Mouse (Mus musculus): Measurements from ENCODE around the gene Fam89a.

Fam89a gene

DNA sequence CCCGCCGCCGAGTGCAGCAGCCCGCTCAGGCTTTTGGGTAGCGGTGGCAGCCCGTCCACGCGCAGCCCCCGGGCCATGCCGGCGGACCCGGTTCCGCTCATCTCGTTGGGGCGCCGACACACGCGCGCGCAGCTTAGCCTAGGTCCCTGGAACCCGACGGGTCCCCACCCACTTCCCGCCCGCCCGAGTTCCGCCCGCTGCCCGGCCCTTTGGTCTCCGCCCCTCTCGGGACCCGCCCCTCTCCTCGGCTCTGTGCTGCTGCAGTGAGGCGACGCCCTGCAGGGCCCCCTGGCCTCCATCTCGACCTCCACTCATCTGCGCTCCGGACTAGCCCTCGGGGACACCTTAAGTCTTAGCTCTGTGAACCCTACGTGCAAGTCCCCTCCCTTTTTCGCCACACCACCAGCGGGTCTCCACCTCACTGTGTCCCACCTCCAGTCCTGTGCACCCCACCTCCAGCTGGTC, at the start of gene Fam89a:
TSS of gene Fam89a (minus strand) at position 124 of the 465 bp plus-strand sequence.
- DNase-seq, result peak; percentile 80

DNA sequence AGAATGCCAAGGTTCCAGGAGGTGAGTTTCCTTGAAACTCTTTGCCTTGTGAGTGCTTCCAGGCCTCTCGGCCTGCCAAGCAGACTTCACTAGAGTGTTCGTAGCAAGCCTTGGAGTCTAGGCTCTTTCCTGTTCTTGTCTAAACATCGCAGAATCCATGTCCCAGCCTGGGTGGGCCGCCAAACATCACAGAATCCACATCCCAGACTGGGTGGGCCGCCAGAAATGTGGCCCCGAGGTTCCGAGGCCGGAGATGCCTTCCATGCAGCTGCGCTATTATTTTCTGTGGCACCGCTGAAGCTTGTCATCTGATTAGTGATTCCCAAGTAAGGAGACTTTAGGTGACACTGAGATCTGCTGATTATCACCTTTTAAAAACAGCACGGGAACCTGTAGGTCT, 48.9 kb upstream of the Fam89a start:
- DNase-seq, result no peak

DNA sequence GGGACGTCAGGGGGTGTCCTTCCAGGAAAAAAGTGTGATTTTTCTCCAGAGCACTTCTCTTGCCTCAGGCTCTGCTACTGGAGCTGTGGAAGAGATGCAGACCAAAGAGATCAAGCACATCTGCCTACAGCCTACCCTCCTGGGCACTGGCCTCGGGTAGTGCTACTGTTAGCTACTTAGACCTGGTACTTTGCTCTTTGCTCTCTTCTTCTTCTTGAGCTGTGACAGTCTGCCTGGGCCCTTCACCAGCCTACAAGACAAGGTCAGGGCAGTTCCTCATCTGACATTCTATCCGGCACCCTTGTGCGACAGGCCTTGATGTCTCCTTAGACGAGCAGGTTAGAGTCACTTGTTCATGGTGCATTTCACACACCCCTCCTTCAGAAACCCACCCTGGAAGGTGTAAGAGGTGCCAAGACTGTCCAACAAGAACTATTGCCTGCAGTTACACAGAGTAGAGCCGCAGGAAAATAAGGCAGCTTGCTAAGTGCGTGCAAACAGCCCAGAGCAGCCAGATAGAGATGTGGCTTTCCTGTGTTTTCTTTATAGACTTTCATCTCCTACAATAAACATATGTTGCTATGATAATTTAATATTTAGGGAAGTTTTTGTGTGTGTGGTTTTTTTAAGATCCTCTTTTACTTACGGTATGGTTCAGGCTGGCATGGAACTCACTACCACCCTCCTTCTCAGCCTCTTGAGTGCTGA, 44.3 kb upstream of the Fam89a start:
- DNase-seq, result no peak

- DNase-seq, result peak; percentile 68
These were observed 42.8 kb upstream of the Fam89a start for GRCm38 (mm10) chr8:124794486-124794780.

GRCm38 (mm10) chr8:124793661-124794485, 42.2 kb upstream of the Fam89a start:
- no peak for DNase-seq

GRCm38 (mm10) chr8:124793172-124793651, 41.6 kb upstream of the Fam89a start:
- peak; percentile 96 for DNase-seq

GRCm38 (mm10) chr8:124792708-124793107, 41.1 kb upstream of the Fam89a start, which contains the start of gene Trim67:
Gene Trim67, plus strand, starts transcription at chr8:124793092.
- peak; percentile 69 for DNase-seq

DNA sequence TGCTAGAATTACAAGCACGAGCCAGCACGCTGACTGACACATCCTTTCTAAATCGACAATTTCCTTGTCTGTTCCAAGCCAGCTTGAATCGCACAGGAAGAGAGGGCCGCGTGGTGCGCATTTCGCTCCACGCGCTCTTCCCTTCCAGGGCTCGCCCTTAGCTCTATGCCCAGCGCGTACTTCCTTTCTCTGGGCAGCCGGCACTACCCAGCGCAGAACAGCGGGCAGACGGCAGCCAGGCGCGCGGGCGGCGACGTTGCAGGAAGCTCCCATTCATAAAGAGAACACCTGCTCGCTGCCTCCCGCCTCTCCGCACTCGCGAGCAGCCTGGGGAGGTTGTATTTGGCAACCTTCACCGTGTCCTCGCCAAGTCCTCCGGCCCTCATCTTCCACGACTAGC, 40.6 kb upstream of the Fam89a start:
- peak; percentile 31 for DNase-seq

DNA sequence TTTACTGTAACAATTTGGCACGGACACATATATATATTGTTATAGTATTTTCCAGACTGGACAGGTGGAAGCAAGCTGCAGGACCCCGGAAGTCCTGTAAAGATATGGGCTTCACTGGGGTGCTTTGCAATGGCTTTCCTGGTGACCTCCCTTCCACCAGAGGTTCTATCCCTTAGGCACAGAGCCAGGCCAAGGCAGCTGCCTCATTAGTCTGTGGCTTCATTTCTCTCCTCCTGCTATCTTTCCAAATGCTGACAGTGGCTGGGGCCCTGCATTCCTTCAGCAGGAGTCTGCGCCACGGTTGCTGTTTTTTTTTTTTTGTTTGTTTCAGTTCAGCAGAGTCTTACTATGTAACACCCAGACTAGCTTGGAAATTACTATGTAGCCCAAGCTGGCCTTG, 40.1 kb upstream of the Fam89a start:
- no peak for DNase-seq

- DNase-seq, result no peak
These were observed 39.0 kb upstream of the Fam89a start for GRCm38 (mm10) chr8:124790676-124791075.

DNA sequence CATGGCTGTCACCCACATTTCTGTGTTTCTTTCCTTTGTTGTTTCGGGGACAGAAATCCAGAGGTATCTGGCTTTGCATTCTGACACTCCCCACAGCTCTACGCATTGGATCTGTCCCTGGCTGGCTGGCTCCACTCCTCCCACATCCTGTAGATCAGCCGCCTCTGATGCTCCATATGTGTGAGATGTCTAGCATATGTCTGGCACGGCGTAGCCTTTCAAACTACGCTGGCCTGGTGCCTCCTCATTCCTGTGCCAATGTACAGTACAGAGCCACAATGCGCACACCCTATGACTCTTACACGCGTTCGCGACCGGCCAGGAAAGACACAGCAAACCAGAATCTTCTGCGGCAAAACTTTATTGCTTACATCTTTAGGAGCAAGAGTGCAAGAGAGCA, 33.0 kb upstream of the Fam89a start:
- DNase-seq, result no peak

DNA sequence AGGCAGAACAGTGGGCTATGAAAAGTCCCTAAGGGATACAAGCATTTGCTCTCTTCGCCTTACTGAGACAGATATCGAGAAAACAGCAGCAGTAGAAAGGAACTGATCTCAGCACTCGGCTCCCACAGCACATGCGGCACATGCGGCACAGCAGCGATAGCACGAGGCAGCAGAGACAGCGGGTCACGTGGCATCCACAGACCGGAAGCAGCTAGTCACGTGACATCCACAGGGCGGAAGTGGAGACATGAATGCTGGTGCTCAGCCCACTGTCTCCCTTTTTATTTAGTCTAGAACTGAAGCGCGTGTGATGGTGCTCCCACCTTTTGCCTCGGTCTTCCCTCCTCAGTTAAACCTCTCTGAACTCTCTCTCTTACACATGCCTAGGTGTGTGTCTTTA, 31.6 kb upstream of the Fam89a start:
- DNase-seq, result peak; percentile 43

GRCm38 (mm10) chr8:124782431-124782830, 30.8 kb upstream of the Fam89a start:
- DNase-seq, result no peak

- peak; percentile 50 for DNase-seq
These were observed 28.6 kb upstream of the Fam89a start for GRCm38 (mm10) chr8:124780236-124780635.

- peak; percentile 85 for DNase-seq
These were observed 24.1 kb upstream of the Fam89a start for GRCm38 (mm10) chr8:124775695-124776094.

GRCm38 (mm10) chr8:124772389-124772788, 20.8 kb upstream of the Fam89a start:
- no peak for DNase-seq

DNA sequence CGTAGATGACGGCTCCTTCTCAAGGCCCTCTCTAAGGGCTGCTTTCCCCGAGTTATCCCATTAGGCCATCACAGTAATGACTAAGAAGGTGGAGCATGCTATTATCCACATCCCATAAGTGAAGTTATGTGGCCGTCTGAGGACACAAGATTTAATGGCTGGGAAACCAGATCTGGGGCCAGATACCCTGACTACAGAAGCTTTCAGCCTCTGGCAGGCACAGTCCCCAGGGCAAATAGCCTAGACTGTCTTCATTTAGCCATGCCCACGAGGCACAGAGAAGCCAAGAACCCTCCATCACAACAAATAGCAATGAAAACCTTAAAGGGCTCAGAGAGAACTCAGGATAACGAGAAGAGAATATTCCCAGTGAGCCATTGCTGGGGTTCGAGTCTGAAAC, 11.4 kb upstream of the Fam89a start:
- no peak for DNase-seq

- DNase-seq, result peak; percentile 67
These were observed 6.9 kb upstream of the Fam89a start for GRCm38 (mm10) chr8:124758544-124758943.

- DNase-seq, result no peak
These were observed 5.0 kb upstream of the Fam89a start for GRCm38 (mm10) chr8:124756601-124757000.

DNA sequence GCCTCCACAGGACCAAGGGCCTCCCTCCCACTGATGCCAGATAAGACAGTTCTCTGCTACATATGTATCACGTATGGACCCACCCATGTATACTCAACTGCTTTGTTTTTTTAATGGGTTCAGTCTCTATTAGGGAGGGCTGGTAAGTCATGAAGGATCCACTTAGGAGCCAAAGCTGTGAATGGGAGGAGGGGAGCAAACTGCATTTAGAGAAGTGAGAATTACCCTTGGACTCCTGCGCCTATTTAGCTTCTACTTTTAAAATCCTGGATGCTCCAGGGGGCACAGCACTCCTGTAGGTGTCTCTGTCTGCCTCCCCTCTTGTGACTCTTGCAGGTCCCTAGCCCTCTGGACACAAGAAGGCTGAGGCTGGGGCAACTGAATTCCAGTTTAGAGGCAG, 4.5 kb upstream of the Fam89a start:
- no peak for DNase-seq

GRCm38 (mm10) chr8:124755481-124755880, 3.8 kb upstream of the Fam89a start:
- no peak for DNase-seq

- DNase-seq, result no peak
These were observed 3.2 kb upstream of the Fam89a start for GRCm38 (mm10) chr8:124754792-124755190.

DNA sequence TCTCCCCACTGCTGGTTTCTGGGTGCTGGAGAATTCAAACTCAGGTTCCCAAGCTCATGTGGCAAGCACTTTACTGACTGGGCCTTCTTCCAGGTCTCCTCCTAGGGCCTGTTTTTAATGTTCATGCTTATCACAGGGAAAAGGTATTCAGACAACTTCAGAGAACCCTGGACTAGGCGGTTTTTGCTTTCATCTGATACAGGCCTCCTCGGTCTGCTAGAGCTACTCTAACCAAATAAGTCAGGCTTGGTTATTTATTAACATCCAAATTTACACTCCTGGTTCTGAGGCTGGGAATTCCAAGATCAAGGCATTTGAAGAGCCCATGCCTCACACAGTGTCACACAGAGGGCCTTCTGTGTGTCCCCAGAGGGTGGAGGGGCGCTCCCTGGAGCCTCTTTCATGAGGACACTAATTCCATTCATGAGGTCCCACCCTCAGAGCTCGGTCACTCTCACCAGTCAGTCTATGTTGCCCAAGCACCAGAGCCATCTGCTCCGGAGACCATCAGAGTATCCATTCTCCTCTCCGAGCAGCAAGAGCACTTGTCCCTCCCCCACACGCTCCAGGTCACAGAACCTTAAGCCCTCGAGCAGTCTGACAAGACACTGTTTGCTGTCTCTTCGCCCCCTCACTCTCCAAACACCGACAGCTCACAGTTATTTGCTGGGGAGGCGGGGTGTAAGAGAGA, 2.6 kb upstream of the Fam89a start:
- peak; percentile 39 for DNase-seq
